Mouse (Mus musculus) heart, embryonic 14.5 days (tissue): Measurements from ENCODE around the gene Epha3. TPM values are rescaled to one million over a fixed set of nuclear protein-coding genes. Genes with fewer than 3 reads are reported as not detected.
A peak's percentile ranks its signal among the peaks of the same experiment; 100 is the strongest.

Experiments used
- ATAC-seq: fragments of 200-750 bp; cut with Nextera tagmentation; 2 replicates; pipeline ENCODE4 v1.8.0; 2017; ENCODE audit warnings: low read depth, moderate TSS enrichment; ENCODE audit not compliant: insufficient number of reproducible peaks, insufficient read depth, low FRiP score
- H3K27ac ChIP-seq, 2 experiments: fragments of 200-500 bp in 1 of 2; fragments of 300-500 bp in 1 of 2; sonication (generic) in 1 of 2; replicated peaks in 1 of 2; 2 replicates each; pipeline ENCODE4 v1.5.1; 2012 to 2014; ENCODE audit warnings: low read depth in 2 of 2, low read length in 2 of 2, control low read depth in 1 of 2, mild to moderate bottlenecking in 1 of 2, mixed read lengths in 1 of 2; ENCODE audit not compliant: control insufficient read depth in 1 of 2, insufficient read depth in 1 of 2
- H3K27me3 ChIP-seq: fragments of 300-500 bp; sonication (generic); 2 replicates; pipeline ENCODE4 v1.6.1; 2014; ENCODE audit warnings: mild to moderate bottlenecking, low read length, control low read depth; ENCODE audit not compliant: control insufficient read depth, insufficient read depth
- H3K36me3 ChIP-seq: fragments of 300-500 bp; sonication (generic); 2 replicates; pipeline ENCODE4 v1.6.1; 2014; ENCODE audit warnings: mild to moderate bottlenecking, control low read depth, low read length, mixed read lengths; ENCODE audit not compliant: control insufficient read depth, insufficient read depth
- H3K4me1 ChIP-seq, 2 experiments: fragments of 200-500 bp in 1 of 2; fragments of 300-500 bp in 1 of 2; sonication (generic) in 1 of 2; 2 replicates each; pipeline ENCODE4 v1.6.1; 2012 to 2014; ENCODE audit warnings: low read length in 2 of 2, control low read depth in 1 of 2, mixed read lengths in 1 of 2; ENCODE audit not compliant: control insufficient read depth in 2 of 2, insufficient read depth in 2 of 2
- H3K4me2 ChIP-seq: fragments of 300-500 bp; sonication (generic); 2 replicates; pipeline ENCODE4 v1.6.1; 2014; ENCODE audit warnings: mild to moderate bottlenecking, low read length
- H3K4me3 ChIP-seq, 2 experiments: fragments of 200-500 bp in 1 of 2; fragments of 300-500 bp in 1 of 2; sonication (generic) in 1 of 2; 2 replicates each; pipeline ENCODE4 v1.5.1; 2012 to 2014; ENCODE audit warnings: low read length in 2 of 2, mild to moderate bottlenecking in 2 of 2, control low read depth in 1 of 2, low read depth in 1 of 2, moderate library complexity in 1 of 2; ENCODE audit not compliant: control insufficient read depth in 1 of 2, insufficient read depth in 1 of 2
- H3K9ac ChIP-seq: fragments of 300-500 bp; sonication (generic); 2 replicates; pipeline ENCODE4 v1.6.1; 2014; ENCODE audit warnings: mild to moderate bottlenecking, low read length
- H3K9me3 ChIP-seq: fragments of 300-500 bp; sonication (generic); 2 replicates; pipeline ENCODE4 v1.6.1; 2016; ENCODE audit warnings: low read length, control low read depth; ENCODE audit not compliant: control insufficient read depth
- WGBS: fragments of 180-500 bp; shearing (Covaris S2); extraction: QIAGEN DNeasy Blood & Tissue Kit; methylation state at CpG from one replicate; pipeline ENCODE4 v1.1.7; 2014; 5-methylcytosine and 5-hydroxymethylcytosine counted together
- polyA plus RNA-seq: library from polyadenylated mRNA; unstranded; fragments of >200 nt; fragmentation: Nextera tagmentation; extraction: Ambion mirVana; gene quantifications from 2 replicates; pipeline ENCODE4 v1.2.1, GENCODE M21; 2014

Gene Epha3
- polyA plus RNA-seq, 1 experiment from 2014 or later, result 8.1 TPM

DNA sequence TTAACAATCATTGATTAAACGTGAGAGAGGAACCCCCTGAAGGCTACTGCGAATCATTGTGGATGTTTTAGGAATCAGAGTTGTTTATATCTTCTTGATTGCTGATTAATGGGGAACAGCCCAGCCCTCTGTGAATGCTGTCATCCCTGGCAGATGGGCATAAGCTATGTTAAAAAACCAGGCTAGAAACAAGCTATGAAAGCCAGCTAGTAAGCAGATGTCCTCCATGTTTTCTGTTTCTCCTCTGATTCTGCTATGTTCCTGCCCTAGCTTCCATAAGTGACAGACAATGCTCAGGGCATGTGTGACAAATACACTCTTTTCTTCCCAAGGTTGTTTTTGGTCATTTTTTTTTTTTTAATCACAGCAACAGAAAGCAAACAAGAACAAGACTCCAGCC is 206.2 kb downstream of the Epha3 start:
- H3K27me3 ChIP-seq, result no peaks in the 10 kb centered on the region
- no peak overlapping the region for H3K27ac ChIP-seq
- H3K4me2 ChIP-seq, result no peak overlapping the region
- H3K9me3 ChIP-seq, result no peaks in the 10 kb centered on the region
- no peak for ATAC-seq
- WGBS, result 66% methylated on average over 2 of the region's 2 CpGs
- H3K36me3 ChIP-seq, result no peaks in the 10 kb centered on the region
- no peaks in the 10 kb centered on the region for H3K4me1 ChIP-seq
- H3K9ac ChIP-seq, result no peak overlapping the region
- no peak overlapping the region for H3K4me3 ChIP-seq

DNA sequence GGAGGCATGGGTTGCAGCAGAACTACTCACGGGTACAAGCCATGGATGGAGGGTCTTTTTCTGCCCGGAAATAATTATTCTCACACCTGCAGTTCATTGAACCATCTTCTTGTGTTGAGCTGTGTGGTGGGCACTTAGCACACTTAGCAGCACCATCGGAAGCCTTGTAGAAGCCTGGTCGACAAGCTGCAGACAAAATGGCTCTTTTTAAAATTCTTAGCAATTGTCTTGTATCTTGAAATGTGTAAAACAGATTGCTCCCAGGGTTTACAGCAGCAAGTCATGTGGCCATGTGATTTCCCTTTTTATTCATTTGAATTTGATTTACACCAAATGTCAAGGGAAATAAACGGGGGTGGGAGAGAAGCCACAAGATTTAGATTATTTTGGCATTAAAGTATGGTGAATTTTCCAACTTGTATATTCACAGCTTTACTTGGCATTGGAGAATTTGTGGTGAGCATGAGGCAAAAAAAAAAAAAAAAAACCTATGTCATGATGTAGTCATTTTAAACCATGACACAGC is 210.5 kb downstream of the Epha3 start:
- no peak overlapping the region for H3K27ac ChIP-seq
- H3K4me3 ChIP-seq, result no peak overlapping the region
- H3K36me3 ChIP-seq, result no peaks in the 10 kb centered on the region
- no peak overlapping the region for H3K9ac ChIP-seq
- H3K4me1 ChIP-seq, result peaks cover 0 to 2% of the 10 kb centered on the region in 2 experiments; a peak in 2 of 4 replicates
- no peak for ATAC-seq
- H3K4me2 ChIP-seq, result no peak overlapping the region
- H3K9me3 ChIP-seq, result no peaks in the 10 kb centered on the region
- WGBS, result 91% methylated on average over 5 of the region's 5 CpGs
- no peaks in the 10 kb centered on the region for H3K27me3 ChIP-seq

DNA sequence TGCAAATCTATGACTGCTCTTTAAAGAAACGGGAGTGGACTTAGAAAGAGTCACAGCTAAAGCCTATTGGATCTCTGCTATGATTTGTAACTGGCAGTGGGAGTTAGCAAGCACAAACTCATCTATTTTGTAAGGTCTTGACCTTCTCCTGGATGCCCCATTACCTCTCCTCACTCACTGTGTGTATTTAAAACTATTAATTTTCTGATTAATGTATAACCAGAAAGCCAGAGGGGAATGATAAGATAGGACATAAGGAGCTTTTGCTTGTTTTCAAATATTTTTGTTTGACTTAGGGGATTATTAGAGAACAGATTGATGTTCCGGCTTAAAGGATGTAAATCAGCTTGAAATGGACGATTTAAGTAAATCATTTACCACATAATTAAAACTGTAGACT is 213.2 kb downstream of the Epha3 start:
- Histone ChIP-seq H3K27me3 (no peaks in the 10 kb centered on the region), H3K4me3 (no peak overlapping the region), H3K27ac (no peak overlapping the region), H3K9me3 (no peaks in the 10 kb centered on the region), H3K4me1 (peaks cover 0 to 2% of the 10 kb centered on the region in 2 experiments; a peak in 2 of 4 replicates), H3K36me3 (no peaks in the 10 kb centered on the region), H3K4me2 (no peak overlapping the region), H3K9ac (no peak overlapping the region)
- ATAC-seq, result no peak
- WGBS, result 77% methylated on average over 3 of the region's 3 CpGs

DNA sequence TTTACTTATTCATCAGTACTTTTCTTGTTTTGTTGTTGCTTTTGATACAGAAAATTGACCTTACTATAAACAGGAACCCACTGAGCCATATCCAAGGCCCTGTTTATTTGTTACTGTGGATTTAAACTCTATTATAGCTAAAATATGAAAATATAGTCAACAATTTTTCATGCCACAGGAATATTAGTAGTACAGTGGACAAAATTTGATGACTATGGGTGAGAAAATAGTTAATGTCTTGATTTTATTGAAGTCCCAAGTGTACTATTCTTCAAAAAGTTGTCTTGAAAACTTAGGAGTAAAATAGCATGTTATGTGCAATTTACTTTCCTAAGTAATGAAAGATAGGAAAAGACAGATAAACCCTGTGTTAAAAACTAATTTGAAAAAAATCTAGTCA is 217.4 kb downstream of the Epha3 start:
- no peaks in the 10 kb centered on the region for H3K27me3 ChIP-seq
- no peak overlapping the region for H3K9ac ChIP-seq
- no peaks in the 10 kb centered on the region for H3K36me3 ChIP-seq
- peaks cover 0 to 2% of the 10 kb centered on the region in 2 experiments; a peak in 2 of 4 replicates for H3K4me1 ChIP-seq
- no peak overlapping the region for H3K4me2 ChIP-seq
- H3K9me3 ChIP-seq, result no peaks in the 10 kb centered on the region
- no peak overlapping the region for H3K4me3 ChIP-seq
- H3K27ac ChIP-seq, result no peak overlapping the region
- no peak for ATAC-seq

DNA sequence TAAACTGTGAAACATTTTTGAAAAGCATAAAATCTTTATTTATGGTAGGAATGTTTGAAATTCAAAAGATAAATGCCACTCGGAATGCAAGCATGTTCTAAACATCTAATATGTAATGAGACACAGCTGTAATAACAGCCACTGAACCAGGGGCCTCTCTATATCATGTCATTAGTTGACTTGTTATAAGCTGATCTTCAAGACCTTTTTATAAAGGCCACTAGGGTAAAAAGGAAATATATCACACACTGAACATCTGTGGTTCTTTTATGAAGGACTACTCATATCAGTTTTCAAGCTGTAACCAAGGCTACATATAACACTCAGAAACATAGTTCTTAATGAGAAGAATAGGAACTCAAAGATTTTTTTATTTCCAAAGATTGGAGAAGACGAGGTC is 221.3 kb downstream of the Epha3 start:
- Histone ChIP-seq H3K36me3 (no peaks in the 10 kb centered on the region), H3K27ac (no peak overlapping the region), H3K4me2 (no peak overlapping the region), H3K9ac (no peak overlapping the region), H3K4me1 (peaks cover 2 to 20% of the 10 kb centered on the region in 2 experiments; a peak in 3 of 4 replicates), H3K9me3 (no peaks in the 10 kb centered on the region), H3K27me3 (no peaks in the 10 kb centered on the region), H3K4me3 (no peak overlapping the region)
- ATAC-seq, result no peak
- WGBS, result 71% methylated on average over 2 of the region's 2 CpGs

DNA sequence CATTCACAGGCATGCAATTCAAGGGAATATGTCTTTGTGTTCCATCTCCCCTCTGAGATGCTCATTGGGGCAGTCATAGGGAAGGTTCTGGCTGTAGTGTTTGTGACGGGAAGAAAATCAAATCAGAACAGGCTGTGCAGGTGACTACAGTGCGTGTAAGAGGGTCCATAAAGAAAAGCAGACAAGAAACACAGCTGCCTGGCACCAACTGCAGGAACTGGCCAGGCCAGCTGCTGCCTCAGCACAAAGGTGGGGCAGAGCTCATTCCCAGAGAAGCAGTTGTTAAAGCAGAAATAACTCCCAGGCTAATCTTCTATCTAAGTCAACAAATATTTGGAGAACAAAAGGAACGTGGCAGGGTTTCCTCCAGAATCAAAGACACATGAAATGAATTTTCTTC is 222.4 kb downstream of the Epha3 start:
- 34% methylated on average over 3 of the region's 3 CpGs for WGBS
- Histone ChIP-seq H3K27ac (no peak overlapping the region), H3K4me2 (no peak overlapping the region), H3K36me3 (no peaks in the 10 kb centered on the region), H3K4me3 (no peak overlapping the region), H3K9me3 (no peaks in the 10 kb centered on the region), H3K4me1 (peaks cover 2 to 20% of the 10 kb centered on the region in 2 experiments; a peak in 3 of 4 replicates), H3K9ac (no peak overlapping the region), H3K27me3 (no peaks in the 10 kb centered on the region)
- ATAC-seq, result no peak

DNA sequence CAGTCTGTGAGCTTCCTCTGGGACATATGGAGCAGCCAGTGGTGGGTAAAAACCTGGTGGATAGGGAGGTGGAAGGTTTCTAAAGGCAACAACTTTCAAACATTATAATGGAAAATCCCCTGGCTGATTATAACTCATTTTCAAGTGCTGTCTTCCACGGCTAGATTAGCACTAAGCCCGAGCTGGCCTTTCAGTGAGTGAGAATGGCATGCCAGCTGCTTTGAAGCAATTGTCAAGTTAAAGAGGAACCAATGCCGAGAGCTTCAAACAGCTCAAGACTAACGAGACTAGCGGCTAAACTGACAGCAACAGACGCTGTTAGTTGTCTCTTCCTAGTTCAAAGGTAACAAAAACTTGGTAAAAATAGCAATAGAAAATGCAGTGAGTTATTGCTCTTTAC is 225.3 kb downstream of the Epha3 start:
- Histone ChIP-seq H3K4me3 (no peak overlapping the region), H3K4me2 (0 out of 2 replicates have a peak overlapping the region, but pooled peaks have one; percentile 7)
- ATAC-seq, result no peak

DNA sequence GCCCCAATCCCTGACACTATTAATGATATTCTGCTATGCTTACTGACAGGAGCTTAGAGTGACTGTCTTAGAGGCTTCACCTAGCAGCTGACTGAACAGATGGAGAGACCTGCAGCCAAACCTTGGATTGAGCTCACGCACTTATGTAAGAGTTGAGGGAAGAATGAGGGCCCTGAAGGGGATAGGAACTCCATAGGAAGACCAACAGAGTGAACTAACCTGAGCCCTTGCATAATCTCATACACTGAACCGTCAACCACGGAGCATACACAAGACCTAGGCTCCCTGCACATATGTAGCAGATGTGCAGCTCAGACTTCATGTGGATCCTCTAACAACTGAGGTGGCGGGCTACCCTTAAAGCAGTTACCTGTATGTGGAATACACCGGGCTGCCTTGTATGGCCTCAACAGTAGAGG is 230.2 kb downstream of the Epha3 start:
- Histone ChIP-seq H3K4me3 (no peak overlapping the region), H3K27me3 (no peaks in the 10 kb centered on the region), H3K36me3 (no peaks in the 10 kb centered on the region), H3K9ac (no peak overlapping the region), H3K4me2 (no peak overlapping the region), H3K9me3 (no peaks in the 10 kb centered on the region), H3K4me1 (peaks cover 0 to 5% of the 10 kb centered on the region in 2 experiments; a peak in 2 of 4 replicates), H3K27ac (no peak overlapping the region)
- ATAC-seq, result no peak
- 91% methylated on average over 5 of the region's 5 CpGs for WGBS

More for the DNA sequence above, 225.3 kb downstream of the Epha3 start:
- no peaks in the 10 kb centered on the region for H3K27me3 ChIP-seq
- H3K36me3 ChIP-seq, result no peaks in the 10 kb centered on the region
- no peak overlapping the region for H3K9ac ChIP-seq
- H3K4me1 ChIP-seq, result peaks cover 2 to 20% of the 10 kb centered on the region in 2 experiments; a peak in 3 of 4 replicates
- H3K9me3 ChIP-seq, result no peaks in the 10 kb centered on the region
- 20% methylated on average over 6 of the region's 6 CpGs for WGBS
- H3K27ac ChIP-seq, result peak overlapping the region in 1 of 2 experiments; percentile 37; a peak in 1 of 4 replicates
